Mouse (Mus musculus): ENCODE measurements around the gene Imp4.

DNA sequence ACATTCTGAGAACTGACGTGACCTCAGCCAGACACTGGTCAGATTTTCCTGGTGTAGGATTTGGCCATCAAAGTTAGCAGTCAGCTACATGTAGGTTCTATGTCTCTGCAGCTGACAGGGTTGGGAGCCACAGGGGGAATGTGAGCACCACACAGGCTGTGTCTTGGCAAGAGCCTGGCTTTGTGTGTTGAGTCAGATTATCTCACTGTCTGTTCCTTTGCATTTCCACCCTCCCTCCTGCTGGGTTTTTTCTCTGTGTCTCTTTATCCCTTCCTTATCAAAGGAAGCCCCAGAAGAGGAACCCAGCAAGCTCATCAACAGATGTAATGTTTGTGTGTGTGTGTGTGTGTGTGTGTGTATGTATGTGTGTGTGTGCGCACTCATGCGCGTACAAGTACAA is 43.3 kb upstream of the Imp4 start:
- TF ChIP-seq CTCF (IDR thresholded peaks at IDR 0.05; ENCODE audit: low read depth, low read length), result no peak
- TF ChIP-seq POLR2AphosphoS5 (IDR thresholded peaks at IDR 0.05; ENCODE audit: insufficient replicate concordance, low read depth, low read length), result no peak
- no peak for TF ChIP-seq GATA1 (IDR thresholded peaks at IDR 0.05; ENCODE audit: borderline replicate concordance, low read length)
- TF ChIP-seq GATA2 (IDR thresholded peaks at IDR 0.05; ENCODE audit: borderline replicate concordance, low read depth, low read length), result no peak
- TF ChIP-seq TAL1 (conservative IDR thresholded peaks at IDR 0.05; ENCODE audit: low read depth, low read length), result no peak
